Mouse (Mus musculus) brain, embryonic 14.5 days (tissue): ENCODE measurements around the gene Dennd4c. TPM values are rescaled to one million over a fixed set of nuclear protein-coding genes. Genes with fewer than 3 reads are reported as not detected.

Experiments
- DNase-seq: peaks from one replicate; pipeline ENCODE4 v3.0.0-alpha.2; 2011; ENCODE audit warnings: low read depth
- CTCF ChIP-seq: fragments of 200-500 bp; IDR thresholded peaks from 2 replicates; pipeline ENCODE4 v1.5.1; 2012; ENCODE audit warnings: inconsistent platforms, mild to moderate bottlenecking, moderate library complexity, borderline replicate concordance; ENCODE audit not compliant: insufficient read depth, insufficient read length; ENCODE audit errors: extremely low read depth
- POLR2A ChIP-seq: fragments of 200-500 bp; IDR thresholded peaks from 2 replicates; pipeline ENCODE4 v1.6.1; 2012; ENCODE audit warnings: mild to moderate bottlenecking, inconsistent platforms, borderline replicate concordance; ENCODE audit not compliant: poor library complexity, insufficient read depth, insufficient read length, severe bottlenecking; ENCODE audit errors: extremely low read depth
- polyA plus RNA-seq: library from polyadenylated mRNA; depleted of rRNA; stranded (reverse); fragments of >200 nt; gene quantifications from 2 replicates; pipeline ENCODE4 v1.2.3, GENCODE M21; 2012; rRNA removed

The Dennd4c gene
- 6.6 and 7.0 TPM in 2 replicates for polyA plus RNA-seq

DNA sequence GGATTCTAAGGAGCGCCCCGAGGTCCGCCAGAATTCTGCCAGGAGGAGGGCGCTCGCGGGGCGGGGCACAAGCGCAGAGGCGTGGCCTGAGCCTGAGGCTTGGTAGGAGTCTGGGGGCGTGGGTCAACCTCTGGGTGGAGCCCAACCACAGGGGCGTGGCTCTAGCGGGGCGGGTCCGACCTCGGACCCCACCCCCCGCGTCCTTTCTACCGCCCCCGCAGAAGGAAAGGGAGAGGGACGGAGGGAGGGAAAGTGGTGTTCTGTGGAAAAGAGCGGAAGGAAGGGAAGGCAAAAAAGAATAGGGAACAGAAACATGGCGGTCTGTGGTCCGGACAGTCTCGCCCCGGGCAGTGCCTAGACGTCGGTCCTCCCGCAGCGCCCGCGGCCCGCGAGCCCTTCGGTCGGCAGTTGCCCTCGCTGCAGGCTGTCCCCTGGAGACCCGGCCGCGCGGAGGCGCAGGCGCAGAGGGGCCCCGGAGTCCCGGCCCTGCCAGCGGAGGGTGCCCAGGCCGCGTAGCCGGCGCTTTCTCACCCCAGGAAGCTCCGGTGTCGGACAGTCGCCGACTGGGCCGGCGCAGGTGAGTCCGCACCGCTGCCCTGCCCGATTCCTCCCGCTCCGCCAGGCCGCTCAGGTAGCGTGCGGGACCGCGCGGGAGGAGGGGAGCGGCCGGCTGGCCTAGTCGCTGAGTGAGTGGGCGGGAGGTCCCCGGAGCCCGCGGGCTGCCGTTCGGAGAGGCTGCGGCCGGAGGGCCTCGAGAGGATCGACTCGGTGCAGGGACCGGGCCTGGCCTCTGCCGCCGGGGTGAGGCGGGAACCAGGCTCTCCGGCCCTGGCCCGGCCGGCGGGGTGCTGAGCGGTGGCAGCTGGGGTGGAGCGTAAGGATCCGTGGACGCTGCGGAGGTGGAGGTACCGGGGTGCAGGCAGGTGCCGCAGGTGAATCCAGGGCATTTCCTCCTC is at the start of gene Dennd4c:
Gene Dennd4c (plus strand): TSS at position 220 of the 956 bp plus-strand sequence.
- TF ChIP-seq CTCF: peak; percentile 14; the same call in 1 of the 2 replicates
- peak; percentile 53; the same call in 1 of the 2 replicates for TF ChIP-seq POLR2A
- peak; percentile 96 for DNase-seq

DNA sequence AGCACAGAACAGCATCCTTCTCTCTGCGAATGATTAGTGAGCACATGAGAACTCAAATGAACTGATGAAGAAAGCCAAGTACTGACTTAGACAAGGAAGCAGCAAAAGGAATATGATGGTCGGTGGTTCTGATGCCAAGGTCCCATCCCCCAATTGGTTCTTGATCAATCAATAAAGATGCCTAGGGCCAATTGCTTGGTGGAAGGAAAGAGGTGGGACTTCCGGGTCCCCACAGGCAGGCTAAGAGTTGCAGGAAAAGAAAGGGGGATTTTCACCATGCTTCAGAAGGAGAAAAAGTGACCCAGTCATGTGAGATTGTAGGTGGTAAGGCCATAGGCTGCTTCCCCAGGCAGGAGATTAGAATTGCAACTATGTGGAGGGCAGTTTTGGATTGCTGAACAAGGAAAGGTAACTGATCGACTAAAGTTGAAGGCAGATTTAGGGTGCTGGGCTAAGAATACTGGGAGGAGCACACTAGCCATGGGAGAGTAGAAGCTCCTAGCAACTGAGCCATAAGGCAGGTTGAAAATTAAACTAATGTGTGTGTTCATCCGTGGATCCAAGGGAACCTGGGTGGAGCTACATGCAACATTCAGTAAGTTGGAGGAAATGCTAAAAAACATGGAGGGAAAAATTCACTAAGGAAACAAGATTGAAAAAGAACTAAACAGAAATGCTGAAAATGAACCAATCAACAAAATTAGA is 49.0 kb upstream of the Dennd4c start:
- DNase-seq: no peak
- no peak for TF ChIP-seq CTCF
- TF ChIP-seq POLR2A: no peak

DNA sequence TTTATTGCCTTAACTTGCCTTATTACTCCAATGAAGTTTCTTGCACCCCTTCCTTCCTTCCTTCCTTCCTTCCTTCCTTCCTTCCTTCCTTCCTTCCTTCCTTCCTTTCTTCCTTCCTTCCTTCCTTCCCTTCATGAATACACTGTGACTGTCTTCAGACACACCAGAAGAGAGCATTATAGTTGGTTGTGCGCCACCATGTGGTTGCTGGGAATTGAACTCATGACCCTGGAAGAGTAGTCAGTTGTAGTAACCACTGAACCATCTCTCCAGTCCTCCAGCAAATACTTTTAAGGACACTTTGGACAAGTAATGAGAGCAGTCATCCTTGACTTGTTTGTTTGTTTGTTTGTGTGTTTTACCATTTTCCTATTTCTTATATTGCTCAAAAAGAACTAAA is 39.6 kb upstream of the Dennd4c start:
- no peak for DNase-seq
- TF ChIP-seq POLR2A (no peak), CTCF (no peak)

DNA sequence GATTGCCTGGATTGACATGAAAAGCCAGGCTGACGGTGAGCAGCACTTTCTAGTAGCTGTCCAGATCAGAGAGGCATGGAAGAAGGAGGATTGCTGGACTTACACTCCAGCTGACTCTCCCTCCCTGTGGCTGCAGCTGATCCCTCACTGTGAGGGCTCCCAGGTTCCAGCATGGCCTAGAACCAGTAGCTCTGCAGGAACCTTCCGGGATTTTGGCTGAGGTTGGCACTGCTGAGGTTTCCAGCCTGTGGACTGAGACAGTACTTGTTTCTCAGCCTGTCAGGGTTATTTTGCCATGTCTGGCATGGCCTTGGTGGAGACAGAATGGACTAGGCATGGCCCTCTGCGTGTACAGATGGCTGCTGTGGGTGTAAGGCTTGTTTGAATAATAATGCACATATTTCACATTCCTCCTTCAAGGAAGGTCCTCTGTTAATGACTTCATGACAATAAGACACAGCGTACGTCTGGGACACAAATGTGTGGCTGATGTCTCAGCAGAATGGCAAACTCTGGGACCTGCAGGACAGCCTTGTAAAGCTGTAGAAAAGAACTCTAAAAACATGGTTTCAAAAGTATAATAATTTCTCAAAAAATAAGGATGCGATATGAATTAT is 38.2 kb upstream of the Dennd4c start:
- no peak for TF ChIP-seq CTCF
- TF ChIP-seq POLR2A: no peak
- DNase-seq: no peak

DNA sequence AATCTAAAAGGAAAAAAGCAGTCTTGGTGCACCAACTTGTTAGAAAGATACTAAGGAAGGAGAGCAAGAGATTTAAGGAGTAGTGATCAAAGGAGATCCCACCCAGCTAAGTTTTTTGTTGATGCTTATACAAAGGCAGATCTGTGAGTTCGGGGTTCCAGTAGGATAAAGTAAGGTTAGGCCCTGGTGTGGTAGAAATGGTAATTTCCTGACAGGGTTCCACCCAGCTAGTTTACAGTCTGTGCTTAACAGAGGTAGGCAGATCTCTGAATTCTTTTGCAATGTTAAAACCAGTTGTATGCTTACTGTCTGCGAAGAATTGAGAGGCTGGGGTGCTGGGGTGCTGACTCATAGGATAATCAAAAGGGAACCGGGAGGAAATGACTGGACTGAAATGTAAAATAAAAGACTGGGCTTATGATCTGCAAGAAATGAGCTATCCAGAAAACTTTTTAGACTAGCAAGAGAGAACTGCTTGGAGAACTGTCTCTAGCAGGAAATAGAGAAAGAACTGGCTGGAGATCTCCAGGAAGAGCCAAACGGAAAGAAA is 37.6 kb upstream of the Dennd4c start:
- TF ChIP-seq CTCF (no peak), POLR2A (no peak)

DNA sequence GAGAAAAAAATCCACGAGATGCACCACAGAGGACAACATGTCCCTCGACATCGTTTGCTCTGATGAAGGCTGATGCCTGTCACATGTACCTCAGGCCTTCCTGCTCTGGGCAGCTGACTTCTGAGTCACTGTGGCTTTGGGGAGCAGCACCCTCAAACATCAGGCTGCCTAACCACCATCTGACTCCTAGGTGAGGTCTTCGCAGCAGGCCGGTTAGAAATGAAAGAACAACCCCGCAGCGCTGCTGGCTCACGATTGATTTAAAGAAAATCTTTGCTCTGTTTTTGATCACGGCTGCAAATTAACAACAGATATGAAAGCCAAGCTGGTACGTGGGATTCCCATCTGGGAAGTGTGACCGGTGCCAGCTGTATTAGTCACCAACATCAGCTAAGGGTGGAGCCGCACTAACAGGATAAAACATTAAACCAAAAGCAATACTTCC is 35.6 kb upstream of the Dennd4c start:
- peak; percentile 27 for DNase-seq
- TF ChIP-seq CTCF (no peak), POLR2A (no peak)

More for the DNA sequence above, 37.6 kb upstream of the Dennd4c start:
- no peak for DNase-seq

DNA sequence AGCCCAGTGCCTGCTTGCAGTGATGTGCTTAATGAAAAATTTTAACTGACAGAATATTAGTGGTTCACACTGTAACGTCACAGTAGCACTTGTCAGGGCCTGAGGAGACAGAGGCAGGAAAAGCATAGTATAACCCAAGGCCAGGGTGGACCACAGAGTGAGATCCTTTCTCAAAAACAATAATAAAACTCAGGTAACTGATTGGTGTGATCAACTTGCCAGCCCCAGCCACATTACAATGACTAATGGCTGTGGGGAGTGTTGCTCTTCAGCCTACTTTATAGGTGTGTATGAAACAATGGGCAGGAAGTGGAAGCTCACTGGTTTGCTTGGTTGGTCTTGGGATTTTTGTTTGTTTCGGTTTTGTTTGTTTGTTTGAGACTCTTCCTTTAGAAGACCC is 34.8 kb upstream of the Dennd4c start:
- TF ChIP-seq POLR2A (no peak), CTCF (no peak)
- DNase-seq: no peak

DNA sequence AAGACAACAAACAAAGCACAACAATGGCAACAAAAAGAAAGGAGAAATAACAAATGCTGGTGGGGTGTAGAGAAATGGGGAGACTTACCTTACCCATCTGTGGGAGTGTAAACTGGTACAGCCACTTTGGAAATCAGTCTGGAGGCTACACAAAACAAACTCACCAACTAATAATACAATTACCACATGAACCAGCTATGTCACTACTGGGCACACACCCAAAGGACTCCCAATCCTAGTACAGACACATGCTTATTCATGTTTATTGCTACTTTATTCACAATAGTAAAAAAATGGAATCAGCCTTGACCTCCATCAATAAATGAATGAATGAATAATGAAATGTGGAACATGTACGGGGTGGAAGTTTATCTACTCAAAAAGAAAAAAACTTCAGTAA is 33.0 kb upstream of the Dennd4c start:
- DNase-seq: no peak
- TF ChIP-seq POLR2A (no peak), CTCF (no peak)

DNA sequence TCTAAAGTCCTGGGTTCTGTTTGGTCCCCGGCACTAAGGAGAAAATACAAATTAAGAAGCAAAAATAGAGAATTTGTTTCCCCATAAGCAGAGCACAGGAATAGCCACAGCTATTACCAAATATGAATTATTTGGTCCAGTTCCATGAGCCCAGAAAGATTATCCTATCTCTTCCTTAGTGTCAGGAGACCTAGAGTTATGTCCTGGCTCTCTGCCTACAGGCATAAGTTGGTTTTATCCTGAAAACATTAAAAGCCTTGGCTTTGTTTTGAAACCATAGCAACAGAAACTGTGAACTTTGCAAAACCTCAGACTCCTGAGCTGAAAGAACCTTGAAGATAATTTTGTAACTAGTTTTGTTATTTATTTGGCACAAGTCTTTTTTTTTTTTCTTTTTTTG is 31.2 kb upstream of the Dennd4c start:
- peak; percentile 30 for DNase-seq
- TF ChIP-seq POLR2A: no peak
- TF ChIP-seq CTCF: no peak

DNA sequence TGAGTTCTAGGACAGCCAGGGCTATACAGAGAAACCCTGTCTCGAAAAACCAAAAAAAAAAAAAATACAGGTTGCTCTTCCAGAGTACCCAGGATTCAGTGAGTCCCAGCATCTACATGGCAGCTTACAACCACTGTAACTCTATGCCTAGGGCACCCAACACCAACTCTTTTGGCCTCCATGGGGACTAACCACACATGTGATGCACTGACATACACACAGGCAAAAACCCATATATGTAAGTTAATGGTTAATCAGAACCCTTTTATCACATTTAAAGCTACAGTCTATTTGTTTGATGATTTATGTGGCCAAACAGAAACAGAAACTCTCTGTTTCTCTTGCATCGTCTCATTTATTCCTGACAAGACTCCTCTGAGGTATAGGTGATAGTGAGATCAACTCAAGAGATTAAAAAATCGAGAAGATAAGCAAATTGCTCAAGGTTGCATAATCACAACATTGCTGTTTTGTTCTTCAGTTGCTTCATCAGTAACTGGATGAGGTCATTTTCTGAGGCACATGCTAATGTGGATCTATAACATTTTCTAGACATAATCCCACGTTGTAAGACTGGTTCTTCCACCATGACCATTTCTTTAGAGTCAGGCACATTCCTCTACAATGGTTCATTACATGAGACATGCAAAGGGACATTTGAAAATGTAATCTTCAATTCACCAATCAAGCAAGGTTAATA is 29.3 kb upstream of the Dennd4c start:
- DNase-seq: no peak

DNA sequence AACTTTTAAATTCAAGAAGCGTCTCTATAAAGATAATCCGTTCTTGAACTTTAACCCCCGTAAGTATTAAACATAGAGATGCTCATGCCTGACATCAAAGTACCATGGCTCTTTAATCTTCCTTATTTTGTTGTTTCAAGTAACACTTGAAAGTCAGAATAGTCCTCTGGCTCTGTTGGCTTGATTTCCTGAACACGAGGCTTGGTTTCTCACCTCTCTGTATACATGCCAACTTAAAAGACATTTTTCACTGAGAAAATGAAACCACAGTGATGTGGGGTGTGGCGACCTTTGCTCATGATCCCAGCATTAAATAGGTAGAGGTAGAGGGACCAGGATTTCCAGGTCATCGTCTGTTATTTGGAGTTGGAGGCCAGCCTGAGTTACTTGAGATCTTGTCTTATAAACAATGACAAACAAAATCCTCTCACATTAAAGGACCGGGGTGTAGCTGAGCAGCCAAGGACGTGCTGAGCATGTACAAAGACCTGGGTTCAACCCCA is 26.4 kb upstream of the Dennd4c start:
- TF ChIP-seq CTCF: no peak
- TF ChIP-seq POLR2A: no peak
- DNase-seq: no peak

More for the DNA sequence above, 29.3 kb upstream of the Dennd4c start:
- TF ChIP-seq POLR2A (no peak), CTCF (no peak)

DNA sequence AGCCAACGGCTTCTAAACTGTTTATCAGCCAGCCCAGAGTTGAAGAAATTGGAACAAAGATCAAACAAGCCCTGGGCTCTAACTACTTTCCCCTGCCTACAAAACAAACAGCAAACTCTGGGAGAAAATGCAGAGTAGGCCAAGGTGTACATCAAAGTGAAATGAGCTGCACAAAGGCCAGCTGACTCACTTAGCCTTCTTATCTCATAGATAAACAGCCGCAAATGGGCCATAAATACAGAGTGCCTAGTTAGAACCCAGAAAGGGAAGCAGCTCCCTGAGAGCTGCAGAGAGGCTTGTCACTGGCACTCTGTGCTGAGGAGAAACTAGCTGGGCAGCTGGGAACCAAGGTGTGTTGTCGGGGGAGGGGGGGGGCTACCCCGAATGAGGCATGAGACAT is 23.2 kb upstream of the Dennd4c start:
- no peak for TF ChIP-seq POLR2A
- no peak for TF ChIP-seq CTCF
- no peak for DNase-seq
